Mouse (Mus musculus): ENCODE data around the gene Pgd.

The Pgd gene

GRCm38 (mm10) chr4:149168016-149168415 lies 1.4 kb upstream of the Pgd start:
- in situ Hi-C loops (cut with MboI, MseI): no loop called here

- in situ Hi-C loops (cut with MboI, MseI): no loop called here
These were observed 513 bp upstream of the Pgd start for GRCm38 (mm10) chr4:149166957-149167611.

DNA sequence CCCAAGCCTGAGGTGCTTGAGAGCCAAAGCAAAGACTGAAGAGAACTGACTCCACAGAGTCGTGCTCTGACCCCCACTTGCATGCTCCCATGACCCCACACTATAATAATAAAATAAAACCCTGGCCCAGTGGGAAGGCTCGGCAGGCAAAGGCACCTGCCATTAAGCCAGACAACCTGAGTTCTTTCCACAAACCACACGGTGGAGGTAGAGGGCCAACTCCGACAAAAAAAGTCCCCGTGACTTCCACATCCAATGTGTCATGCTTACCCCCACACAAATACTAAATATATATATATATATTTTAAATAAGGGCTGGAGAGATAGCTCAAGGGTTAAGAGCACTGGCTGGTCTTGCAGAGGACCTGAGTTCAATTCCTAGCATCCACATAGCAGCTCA lies 2.4 kb downstream of the Pgd start:
- in situ Hi-C loops (cut with MboI, MseI): no loop called here

GRCm38 (mm10) chr4:149163196-149163595 lies 3.4 kb downstream of the Pgd start:
- in situ Hi-C loops (cut with MboI, MseI): no loop called here

- in situ Hi-C loops (cut with MboI, MseI): no loop called here
These were observed 5.4 kb downstream of the Pgd start for GRCm38 (mm10) chr4:149161166-149161565.

DNA sequence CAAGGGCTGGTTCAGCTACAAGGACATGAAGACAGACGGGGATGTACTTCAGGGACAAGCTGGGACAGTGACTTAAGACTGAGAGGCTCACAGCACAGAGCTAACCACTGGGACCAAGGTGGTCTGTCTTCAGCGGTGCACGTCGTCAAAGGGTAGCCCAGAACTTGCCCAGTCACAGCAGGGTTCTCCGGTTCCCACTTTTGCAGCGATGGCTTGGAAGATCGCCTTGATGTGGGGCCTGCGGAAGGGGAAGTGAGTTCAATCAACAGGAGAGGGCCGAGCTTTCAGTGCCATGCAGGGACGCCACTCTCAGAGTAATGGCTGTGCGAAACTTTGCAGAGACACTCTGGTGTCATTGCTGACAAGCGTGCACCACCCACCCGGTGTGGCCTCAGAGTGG lies 6.7 kb downstream of the Pgd start:
- in situ Hi-C loops (cut with MboI, MseI): no loop called here

DNA sequence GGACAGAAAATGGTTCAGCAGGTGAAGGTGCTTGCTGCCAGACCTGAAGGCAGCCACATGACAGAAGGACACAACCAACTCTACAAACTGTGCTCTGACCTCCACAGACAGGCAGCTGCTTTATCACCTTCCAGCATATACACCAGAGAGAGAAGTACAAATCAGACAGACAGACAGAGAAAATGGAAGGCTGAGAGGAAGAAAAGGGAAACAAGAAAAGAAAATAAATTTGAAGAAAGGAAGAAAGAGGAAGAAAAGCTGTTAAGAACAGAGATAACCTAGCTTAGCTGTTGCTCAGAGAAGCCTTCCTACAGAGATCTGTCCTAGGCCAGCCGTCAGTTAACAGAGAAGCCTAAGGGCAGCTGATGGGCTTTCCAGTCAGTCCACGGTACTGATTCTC lies 7.4 kb downstream of the Pgd start:
- in situ Hi-C loops (cut with MboI, MseI): no loop called here

- in situ Hi-C loops (cut with MboI, MseI): no loop called here
These were observed 9.1 kb downstream of the Pgd start for GRCm38 (mm10) chr4:149157415-149157973.

- in situ Hi-C loops (cut with MboI, MseI): no loop called here
These were observed 10.9 kb downstream of the Pgd start for GRCm38 (mm10) chr4:149155711-149156110.

GRCm38 (mm10) chr4:149154859-149155258 lies 11.7 kb downstream of the Pgd start:
- in situ Hi-C loops (cut with MboI, MseI): no loop called here

DNA sequence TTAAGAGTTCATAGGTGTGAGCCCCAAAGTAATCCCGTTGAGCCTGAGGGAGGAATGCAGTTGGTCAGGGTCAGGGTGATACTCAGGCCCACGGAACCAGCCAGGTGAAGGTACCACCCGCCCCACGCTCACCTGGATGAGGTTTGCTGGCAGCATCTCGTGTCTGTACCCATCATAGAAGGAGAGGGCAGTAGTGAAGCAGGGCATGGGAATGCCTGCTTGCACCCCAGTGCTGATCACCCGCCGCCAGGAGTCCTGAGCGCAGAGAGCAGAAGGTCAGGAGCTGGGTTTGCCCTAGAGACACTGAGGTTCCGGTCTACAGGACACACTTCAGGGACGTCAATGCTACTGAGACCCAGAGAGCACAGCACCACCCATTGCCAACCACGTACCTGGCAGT lies 15.8 kb downstream of the Pgd start:
- in situ Hi-C loops (cut with MboI, MseI): no loop called here

DNA sequence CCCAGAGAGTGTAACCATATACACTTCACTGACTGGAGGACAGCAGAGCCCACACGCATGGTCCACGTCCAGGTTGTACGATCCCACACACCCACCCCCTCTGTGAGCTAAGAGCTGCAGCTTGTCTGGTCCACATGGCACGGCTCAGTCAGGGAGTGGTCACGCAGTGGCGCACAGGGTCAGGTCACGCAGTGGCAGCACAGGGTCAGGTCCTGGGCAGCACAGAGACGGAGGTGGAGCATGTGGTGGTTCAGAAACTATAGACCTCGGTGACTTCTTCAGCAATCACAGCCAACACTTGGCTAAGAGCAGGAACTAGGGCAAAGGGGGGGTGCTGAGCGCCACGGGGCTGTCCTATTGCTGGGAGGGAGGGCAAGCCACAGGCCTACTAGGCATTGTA lies 16.3 kb downstream of the Pgd start:
- in situ Hi-C loops (cut with MboI, MseI): no loop called here

- in situ Hi-C loops (cut with MboI, MseI): loop anchor here (10.0 kb wide), 2 partner anchors 305 to 395 kb away; partner anchors contain the start of gene Rbp7
These were observed 17.0 kb downstream of the Pgd start for GRCm38 (mm10) chr4:149149611-149150010.

GRCm38 (mm10) chr4:149149196-149149595 lies 17.4 kb downstream of the Pgd start:
- in situ Hi-C loops (cut with MboI, MseI): loop anchor here (10.0 kb wide), 2 partner anchors 306 to 396 kb away; partner anchors contain the start of gene Rbp7

DNA sequence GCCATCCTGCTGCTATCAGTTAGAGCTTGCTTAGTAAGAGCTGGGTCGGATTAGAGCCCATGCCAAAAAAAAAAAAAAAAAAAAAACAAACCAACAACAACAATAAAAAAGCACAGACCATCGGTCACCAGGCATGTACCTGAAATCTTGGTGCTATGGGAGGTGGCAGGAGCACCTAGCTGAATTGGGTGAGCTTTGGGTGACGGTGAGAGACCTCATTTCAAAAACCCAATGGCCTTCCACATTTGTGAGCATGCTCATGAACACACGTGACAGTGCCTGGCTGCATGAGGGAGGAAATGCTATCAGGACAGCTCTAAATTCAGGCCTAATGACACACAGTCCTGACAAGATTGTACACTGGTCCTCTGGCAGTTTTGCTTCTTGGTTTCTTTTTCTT lies 18.5 kb downstream of the Pgd start:
- in situ Hi-C loops (cut with MboI, MseI): loop anchor here (10.0 kb wide), 2 partner anchors 307 to 397 kb away; partner anchors contain the start of gene Rbp7

DNA sequence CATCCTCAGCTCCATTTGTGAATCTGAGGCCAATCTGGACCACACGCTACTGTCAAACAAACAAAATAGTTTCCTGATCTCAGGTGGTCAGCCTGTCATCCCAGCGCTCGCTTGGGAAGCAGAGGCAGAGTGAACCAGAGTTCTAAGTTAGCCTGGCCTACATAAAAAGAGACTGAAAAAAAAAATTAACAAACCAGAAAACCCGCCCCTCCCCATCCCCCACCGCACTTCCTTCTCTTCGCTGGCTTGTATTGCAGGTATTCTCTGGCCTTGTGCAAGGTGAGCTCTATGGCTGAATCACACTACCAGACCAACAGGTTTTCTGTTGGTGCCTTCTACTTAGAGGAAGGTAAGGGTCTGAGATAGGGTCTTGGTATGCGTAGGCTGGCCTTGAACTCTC lies 19.0 kb downstream of the Pgd start:
- in situ Hi-C loops (cut with MboI, MseI): loop anchor here (10.0 kb wide), 2 partner anchors 307 to 397 kb away; partner anchors contain the start of gene Rbp7

DNA sequence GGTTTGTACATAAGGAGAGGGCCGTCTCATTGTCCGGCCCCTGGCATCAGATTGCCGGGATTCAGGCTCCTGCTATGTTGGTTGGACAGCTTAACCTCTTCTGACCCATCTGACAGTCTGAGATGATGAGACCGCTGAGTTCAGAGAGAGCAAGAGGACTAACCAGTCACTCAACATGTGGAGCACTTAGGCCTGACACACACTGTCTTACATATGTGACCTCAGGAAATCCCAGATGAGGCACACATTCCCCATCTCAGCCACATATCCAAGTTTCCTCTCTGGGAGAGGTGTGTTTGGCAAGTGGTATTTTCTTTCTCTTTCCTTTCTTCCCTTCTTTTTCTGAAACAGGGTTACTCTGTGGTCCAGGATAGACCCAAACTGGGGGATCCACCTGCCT lies 21.4 kb downstream of the Pgd start:
- in situ Hi-C loops (cut with MboI, MseI): loop anchor here (10.0 kb wide), 2 partner anchors 310 to 400 kb away; partner anchors contain the start of gene Rbp7

GRCm38 (mm10) chr4:149144459-149144858 lies 22.1 kb downstream of the Pgd start:
- in situ Hi-C loops (cut with MboI, MseI): loop anchor here (10.0 kb wide), 2 partner anchors 310 to 400 kb away; partner anchors contain the start of gene Rbp7

DNA sequence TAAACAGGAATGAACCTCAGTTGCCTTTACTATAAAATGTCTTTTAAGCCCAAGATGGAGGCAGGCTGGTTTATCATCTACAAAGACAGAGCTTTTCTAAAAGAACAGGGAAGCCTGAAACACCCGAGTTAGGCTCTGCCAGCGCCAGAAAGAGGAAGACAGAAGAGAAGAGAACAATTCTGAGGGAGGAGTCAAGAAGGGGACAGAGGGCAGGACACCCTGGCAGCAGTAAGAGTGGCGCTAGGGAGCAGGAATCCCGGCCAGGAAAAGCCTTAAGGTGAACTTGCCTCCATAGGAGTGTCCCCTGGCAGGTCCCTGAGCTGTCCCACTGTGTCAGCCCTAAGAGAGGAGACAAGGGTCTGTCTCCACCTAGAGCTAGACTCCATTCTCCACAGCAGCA lies 23.0 kb downstream of the Pgd start:
- in situ Hi-C loops (cut with MboI, MseI): loop anchor here (10.0 kb wide), 2 partner anchors 311 to 401 kb away; partner anchors contain the start of gene Rbp7

- in situ Hi-C loops (cut with MboI, MseI): no loop called here
These were observed 28.1 kb downstream of the Pgd start for GRCm38 (mm10) chr4:149138515-149138914.

- in situ Hi-C loops (cut with MboI, MseI): no loop called here
These were observed 29.4 kb downstream of the Pgd start, which contains the start of gene Cenps for GRCm38 (mm10) chr4:149136982-149137770. Gene Cenps, minus strand, starts transcription at chr4:149137629.

Measured in T-helper 1 cell (primary cell).